Mouse (Mus musculus) erythroblast, embryonic 14.5 days (primary cell): ENCODE data around the gene Wdr37. TPM values are rescaled to one million over a fixed set of nuclear protein-coding genes. Genes with fewer than 3 reads are reported as not detected.

Experiments used
- H3K27me3 ChIP-seq: 2 replicates; pipeline ENCODE4 v1.6.1; 2012; ENCODE audit warnings: inconsistent platforms; ENCODE audit not compliant: control insufficient read depth
- H3K36me3 ChIP-seq: 2 replicates; pipeline ENCODE4 v1.6.1; 2012; ENCODE audit warnings: mild to moderate bottlenecking, inconsistent platforms; ENCODE audit not compliant: control insufficient read depth
- H3K4me1 ChIP-seq: 2 replicates; pipeline ENCODE4 v1.6.1; 2012; ENCODE audit warnings: inconsistent platforms; ENCODE audit not compliant: control insufficient read depth
- H3K4me3 ChIP-seq: replicated peaks from 2 replicates; pipeline ENCODE3; 2012; ENCODE audit warnings: moderate library complexity, mild to moderate bottlenecking, inconsistent platforms
- H3K9me3 ChIP-seq: 2 replicates; pipeline ENCODE4 v1.6.1; 2012; ENCODE audit warnings: low read length, inconsistent platforms, mixed read lengths; ENCODE audit not compliant: control insufficient read depth
- GATA1 ChIP-seq: IDR thresholded peaks from 2 replicates; pipeline ENCODE4 v1.6.1; 2012; ENCODE audit warnings: low read length, inconsistent platforms, mixed read lengths
- TAL1 ChIP-seq: IDR thresholded peaks from 3 replicates; pipeline ENCODE4 v1.6.1; 2012; ENCODE audit warnings: low read length, inconsistent platforms, mixed read lengths
- polyA plus RNA-seq: library from polyadenylated mRNA; stranded (reverse); fragments of >175 nt; gene quantifications from 2 replicates; pipeline ENCODE4 v1.2.3, GENCODE M21; 2012

Gene Wdr37
- polyA plus RNA-seq, 1 experiment, result 0.26 TPM

- H3K4me3 ChIP-seq, result peak overlapping the region; percentile 87
- peaks cover 26% of the 10 kb centered on the region for H3K4me1 ChIP-seq
- no peak for TF ChIP-seq GATA1
- no peak for TF ChIP-seq TAL1
- no peaks in the 10 kb centered on the region for H3K27me3 ChIP-seq
- H3K36me3 ChIP-seq, result peaks cover 16% of the 10 kb centered on the region
- no peaks in the 10 kb centered on the region for H3K9me3 ChIP-seq
These were observed 997 bp downstream of the Wdr37 start for GRCm38 (mm10) chr13:8870510-8871313.

GRCm38 (mm10) chr13:8870160-8870509 is 1.6 kb downstream of the Wdr37 start:
- Histone ChIP-seq H3K27me3 (no peaks in the 10 kb centered on the region), H3K4me1 (peaks cover 26% of the 10 kb centered on the region), H3K36me3 (peaks cover 16% of the 10 kb centered on the region), H3K9me3 (no peaks in the 10 kb centered on the region), H3K4me3 (peak overlapping the region; percentile 87)
- no peak for TF ChIP-seq TAL1

GRCm38 (mm10) chr13:8869578-8870157 is 2.0 kb downstream of the Wdr37 start:
- no peaks in the 10 kb centered on the region for H3K27me3 ChIP-seq
- H3K4me1 ChIP-seq, result peaks cover 26% of the 10 kb centered on the region
- no peaks in the 10 kb centered on the region for H3K9me3 ChIP-seq
- H3K36me3 ChIP-seq, result peaks cover 21% of the 10 kb centered on the region
- H3K4me3 ChIP-seq, result peak overlapping the region; percentile 87
- TF ChIP-seq GATA1 (no peak), TAL1 (no peak)

GRCm38 (mm10) chr13:8866612-8867011 is 5.1 kb downstream of the Wdr37 start:
- Histone ChIP-seq H3K27me3 (no peaks in the 10 kb centered on the region), H3K4me3 (no peak overlapping the region), H3K9me3 (no peaks in the 10 kb centered on the region), H3K4me1 (peaks cover 18% of the 10 kb centered on the region), H3K36me3 (peaks cover 26% of the 10 kb centered on the region)
- TF ChIP-seq TAL1, result no peak
- TF ChIP-seq GATA1, result no peak

- TF ChIP-seq TAL1, result no peak
- TF ChIP-seq GATA1, result no peak
These were observed 6.7 kb downstream of the Wdr37 start for GRCm38 (mm10) chr13:8864990-8865389.

GRCm38 (mm10) chr13:8860861-8861260 is 10.8 kb downstream of the Wdr37 start:
- Histone ChIP-seq H3K36me3 (peaks cover 46% of the 10 kb centered on the region), H3K4me1 (no peaks in the 10 kb centered on the region), H3K4me3 (no peak overlapping the region), H3K27me3 (no peaks in the 10 kb centered on the region), H3K9me3 (no peaks in the 10 kb centered on the region)
- no peak for TF ChIP-seq TAL1
- TF ChIP-seq GATA1, result no peak

More at GRCm38 (mm10) chr13:8864990-8865389, 6.7 kb downstream of the Wdr37 start:
- Histone ChIP-seq H3K4me1 (peaks cover 10% of the 10 kb centered on the region), H3K9me3 (no peaks in the 10 kb centered on the region), H3K27me3 (no peaks in the 10 kb centered on the region), H3K4me3 (no peak overlapping the region), H3K36me3 (peaks cover 33% of the 10 kb centered on the region)

- H3K4me1 ChIP-seq, result no peaks in the 10 kb centered on the region
- peaks cover 56% of the 10 kb centered on the region for H3K36me3 ChIP-seq
- H3K4me3 ChIP-seq, result no peak overlapping the region
- no peak for TF ChIP-seq GATA1
- H3K27me3 ChIP-seq, result no peaks in the 10 kb centered on the region
- H3K9me3 ChIP-seq, result no peaks in the 10 kb centered on the region
These were observed 13.3 kb downstream of the Wdr37 start for GRCm38 (mm10) chr13:8858453-8858852.

GRCm38 (mm10) chr13:8854769-8855168 is 16.9 kb downstream of the Wdr37 start:
- H3K36me3 ChIP-seq, result peaks cover 63% of the 10 kb centered on the region
- no peak overlapping the region for H3K4me3 ChIP-seq
- TF ChIP-seq GATA1, result no peak
- no peak for TF ChIP-seq TAL1
- no peaks in the 10 kb centered on the region for H3K9me3 ChIP-seq
- H3K4me1 ChIP-seq, result no peaks in the 10 kb centered on the region; the same call in none of the 2 replicates
- H3K27me3 ChIP-seq, result no peaks in the 10 kb centered on the region

- Histone ChIP-seq H3K9me3 (no peaks in the 10 kb centered on the region), H3K4me3 (no peak overlapping the region), H3K4me1 (peaks cover 6% of the 10 kb centered on the region), H3K27me3 (no peaks in the 10 kb centered on the region), H3K36me3 (peaks cover 64% of the 10 kb centered on the region)
- TF ChIP-seq TAL1, result no peak
- no peak for TF ChIP-seq GATA1
These were observed 18.3 kb downstream of the Wdr37 start for GRCm38 (mm10) chr13:8853424-8853823.

GRCm38 (mm10) chr13:8849311-8849710 is 22.4 kb downstream of the Wdr37 start:
- Histone ChIP-seq H3K36me3 (peaks cover 69% of the 10 kb centered on the region), H3K4me3 (no peak overlapping the region), H3K27me3 (no peaks in the 10 kb centered on the region), H3K9me3 (no peaks in the 10 kb centered on the region), H3K4me1 (peaks cover 6% of the 10 kb centered on the region)
- no peak for TF ChIP-seq GATA1
- TF ChIP-seq TAL1, result peak; percentile 21; the same call in 1 of the 3 replicates
